Comparison of ENCODE assay signal across 26 mouse cellular contexts in the genomic region with DNA sequence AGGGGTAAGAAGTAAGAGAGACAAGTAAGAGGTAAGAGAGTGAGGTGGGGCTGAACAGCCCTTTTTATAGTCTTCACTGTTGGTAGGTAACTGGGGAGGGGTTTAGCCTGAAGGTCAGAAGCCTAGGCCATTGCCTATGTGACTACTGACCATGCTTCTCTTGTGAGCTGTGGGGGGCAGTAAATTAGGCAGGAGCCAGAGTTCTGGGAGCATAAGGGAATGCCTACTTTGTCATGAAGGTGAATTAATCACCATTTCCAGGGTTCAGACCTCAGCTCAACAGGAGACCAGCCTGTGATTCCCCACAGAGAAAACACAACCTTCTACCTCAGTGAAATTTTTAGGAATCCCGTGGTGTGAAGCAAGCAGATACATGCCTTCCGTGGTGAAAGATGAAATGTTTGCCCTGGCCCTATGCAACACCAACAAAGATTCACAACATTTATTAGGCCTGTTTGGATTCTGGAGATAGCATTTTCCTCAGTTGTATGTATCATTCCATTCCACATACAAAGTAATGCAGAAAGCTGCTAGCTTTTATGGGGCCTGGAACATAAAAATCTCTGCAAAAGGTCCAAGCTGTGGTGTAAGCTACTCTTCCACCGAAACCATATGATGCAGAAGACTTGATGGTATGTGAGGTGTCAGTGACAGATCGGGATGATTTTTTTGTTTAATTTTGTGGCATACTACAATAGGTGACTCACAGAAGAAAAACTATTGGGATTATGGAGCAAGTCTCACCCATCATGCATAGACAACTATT. TPM values are rescaled to one million over a fixed set of nuclear protein-coding genes. Genes with fewer than 3 reads are reported as not detected.
"Had no signal": no experiment of that assay in that cellular context is flagged by ENCODE, and none has a peak within 500 bp of the region (broad histone marks: within the 10 kb centered on the region; RNA-seq: fewer than 3 reads in every experiment).

No protein-coding gene starts in this region.

- H3K27ac ChIP-seq: kidney, postnatal 0 days; layer of hippocampus, adult 2 months; liver, embryonic 13.5 days; midbrain, embryonic 10.5 days; neural tube, embryonic 13.5 days; stomach, postnatal 0 days had no signal

- H3K4me1 ChIP-seq: liver, embryonic 13.5 days; megakaryocyte, embryonic 14.5 days; midbrain, embryonic 10.5 days; neural tube, embryonic 13.5 days had no signal

- H3K4me2 ChIP-seq: liver, embryonic 13.5 days; neural tube, embryonic 13.5 days had no signal

- H3K27me3 ChIP-seq: liver, embryonic 13.5 days; megakaryocyte, embryonic 14.5 days; neural tube, embryonic 13.5 days had no signal

- H3K36me3 ChIP-seq: liver, embryonic 13.5 days; midbrain, embryonic 10.5 days; neural tube, embryonic 13.5 days had no signal

- H3K4me3 ChIP-seq: layer of hippocampus, adult 2 months; liver, embryonic 13.5 days; megakaryocyte, embryonic 14.5 days; midbrain, embryonic 10.5 days; neural tube, embryonic 13.5 days had no signal

- H3K9ac ChIP-seq: liver, embryonic 13.5 days; neural tube, embryonic 13.5 days had no signal

- DNase-seq: kidney, adult 11 months; kidney, adult 9 months; kidney, postnatal 25 days; layer of hippocampus, adult 9-11 months; liver, embryonic 13.5 days; lung, adult 2 months; lung, postnatal 36 days; midbrain, embryonic 14.5 days; thymus, adult 2 months; thymus, postnatal 14 days; thymus, postnatal 4 days had no signal

- H3K9me3 ChIP-seq: liver, embryonic 13.5 days; megakaryocyte, embryonic 14.5 days had no signal

RNA-seq across cellular contexts. Expression of a gene that starts 17.9 kb away (rescaled TPM):
- polyA plus RNA-seq: kidney, postnatal 0 days; large intestine, adult 2 months; limb, embryonic 11.5 days; limb, embryonic 14.5 days; liver, adult 2 months; liver, embryonic 13.5 days; liver, embryonic 16.5 days; lung, adult 2 months; lung, embryonic 16.5 days; midbrain, embryonic 10.5 days; midbrain, embryonic 14.5 days; neural tube, embryonic 13.5 days; small intestine, adult 2 months; spleen, adult 2 months; stomach, embryonic 14.5 days; stomach, postnatal 0 days; thymus, adult 2 months had no signal

RNA-seq across cellular contexts. Expression of a gene that starts 25.7 kb away (rescaled TPM):
- polyA plus RNA-seq: kidney, postnatal 0 days; large intestine, adult 2 months; limb, embryonic 11.5 days; limb, embryonic 14.5 days; liver, adult 2 months; liver, embryonic 13.5 days; liver, embryonic 16.5 days; lung, adult 2 months; lung, embryonic 16.5 days; midbrain, embryonic 10.5 days; midbrain, embryonic 14.5 days; neural tube, embryonic 13.5 days; small intestine, adult 2 months; spleen, adult 2 months; stomach, embryonic 14.5 days; stomach, postnatal 0 days; thymus, adult 2 months had no signal

RNA-seq across cellular contexts. Expression of a gene that starts 29.7 kb away (rescaled TPM):
- polyA plus RNA-seq: kidney, postnatal 0 days; large intestine, adult 2 months; limb, embryonic 11.5 days; limb, embryonic 14.5 days; liver, adult 2 months; liver, embryonic 13.5 days; liver, embryonic 16.5 days; lung, adult 2 months; lung, embryonic 16.5 days; midbrain, embryonic 10.5 days; midbrain, embryonic 14.5 days; neural tube, embryonic 13.5 days; small intestine, adult 2 months; spleen, adult 2 months; stomach, embryonic 14.5 days; stomach, postnatal 0 days; thymus, adult 2 months had no signal
